Mouse (Mus musculus) embryonic facial prominence, embryonic 13.5 days (tissue): ENCODE data around the gene Dip2c. TPM values are rescaled to one million over a fixed set of nuclear protein-coding genes. Genes with fewer than 3 reads are reported as not detected.
A peak's percentile ranks its signal among the peaks of the same experiment; 100 is the strongest.

Source experiments
- ATAC-seq: fragments of 200-750 bp; cut with Nextera tagmentation; 2 replicates; pipeline ENCODE4 v1.8.0; 2017; ENCODE audit warnings: low read depth; ENCODE audit not compliant: insufficient number of reproducible peaks, insufficient read depth, low FRiP score, low TSS enrichment
- H3K27ac ChIP-seq: fragments of 300-500 bp; sonication (generic); 2 replicates; pipeline ENCODE4 v1.5.1; 2015; ENCODE audit warnings: moderate library complexity, mild to moderate bottlenecking, inconsistent platforms
- H3K27me3 ChIP-seq: fragments of 300-500 bp; sonication (generic); 2 replicates; pipeline ENCODE4 v1.6.1; 2015; ENCODE audit warnings: mild to moderate bottlenecking, inconsistent platforms
- H3K36me3 ChIP-seq: fragments of 300-500 bp; sonication (generic); 2 replicates; pipeline ENCODE4 v1.6.1; 2015; ENCODE audit warnings: mild to moderate bottlenecking, inconsistent platforms
- H3K4me1 ChIP-seq: fragments of 300-500 bp; sonication (generic); 2 replicates; pipeline ENCODE4 v1.6.1; 2015; ENCODE audit warnings: inconsistent platforms
- H3K4me2 ChIP-seq: fragments of 300-500 bp; sonication (generic); 2 replicates; pipeline ENCODE4 v1.6.1; 2015; ENCODE audit warnings: moderate library complexity, mild to moderate bottlenecking, inconsistent platforms
- H3K4me3 ChIP-seq: fragments of 300-500 bp; sonication (generic); 2 replicates; pipeline ENCODE4 v1.5.1; 2015; ENCODE audit warnings: mild to moderate bottlenecking, inconsistent platforms
- H3K9ac ChIP-seq: fragments of 300-500 bp; sonication (generic); 2 replicates; pipeline ENCODE4 v1.6.1; 2015; ENCODE audit warnings: mild to moderate bottlenecking, inconsistent platforms
- H3K9me3 ChIP-seq: fragments of 300-500 bp; sonication (generic); 2 replicates; pipeline ENCODE4 v1.6.1; 2016; ENCODE audit warnings: inconsistent platforms
- WGBS: fragments of 180-500 bp; shearing (Covaris S2); methylation state at CpG from one replicate; pipeline ENCODE4 v1.1.7; 2015; ENCODE audit warnings: mixed read lengths; 5-methylcytosine and 5-hydroxymethylcytosine counted together
- polyA plus RNA-seq: library from polyadenylated mRNA; unstranded; fragments of >200 nt; fragmentation: Nextera tagmentation; extraction: Ambion mirVana; gene quantifications from 2 replicates; pipeline ENCODE4 v1.2.1, GENCODE M21; 2015

Gene Dip2c
- polyA plus RNA-seq, 1 experiment from 2014 or later: 5.6 TPM

DNA sequence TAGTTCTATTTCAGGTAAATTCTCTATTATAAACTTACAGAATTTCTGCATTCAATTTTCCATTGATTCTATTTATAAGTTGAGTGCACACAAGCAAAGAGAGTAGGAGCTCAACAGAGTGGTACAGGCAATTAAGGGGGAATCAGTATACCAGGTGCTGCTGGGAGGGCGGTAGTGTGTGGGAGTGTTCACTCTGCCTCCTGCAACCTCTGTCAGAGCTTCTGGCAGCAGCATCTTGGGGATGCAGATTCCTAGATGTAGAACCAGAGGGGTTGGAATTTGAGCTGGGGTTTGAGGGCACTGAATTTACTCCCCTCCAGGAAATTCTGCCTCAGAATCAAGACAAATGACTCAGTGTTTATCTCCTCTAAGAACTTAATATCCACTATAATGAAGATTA is 179.7 kb downstream of the Dip2c start:
- Histone ChIP-seq H3K4me3 (no peak overlapping the region), H3K27ac (no peak overlapping the region), H3K9ac (no peak overlapping the region), H3K27me3 (no peaks in the 10 kb centered on the region), H3K9me3 (no peaks in the 10 kb centered on the region), H3K4me2 (no peak overlapping the region), H3K36me3 (no peaks in the 10 kb centered on the region), H3K4me1 (peaks cover 6% of the 10 kb centered on the region; the same call in 1 of the 2 replicates)
- 67% methylated on average over 1 of the region's 1 CpGs for WGBS
- ATAC-seq: no peak

- H3K4me1 ChIP-seq: 0 out of 2 replicates have a peak, but pooled peaks cover 2% of the 10 kb centered on the region
- H3K9me3 ChIP-seq: no peaks in the 10 kb centered on the region
- no peak overlapping the region for H3K4me3 ChIP-seq
- WGBS: 81% methylated on average over 8 of the region's 8 CpGs
- H3K9ac ChIP-seq: no peak overlapping the region
- no peak for ATAC-seq
- H3K4me2 ChIP-seq: no peak overlapping the region
- H3K27me3 ChIP-seq: no peaks in the 10 kb centered on the region
- no peak overlapping the region for H3K27ac ChIP-seq
- H3K36me3 ChIP-seq: no peaks in the 10 kb centered on the region
These were observed 181.3 kb downstream of the Dip2c start for GRCm38 (mm10) chr13:9457420-9458308.

DNA sequence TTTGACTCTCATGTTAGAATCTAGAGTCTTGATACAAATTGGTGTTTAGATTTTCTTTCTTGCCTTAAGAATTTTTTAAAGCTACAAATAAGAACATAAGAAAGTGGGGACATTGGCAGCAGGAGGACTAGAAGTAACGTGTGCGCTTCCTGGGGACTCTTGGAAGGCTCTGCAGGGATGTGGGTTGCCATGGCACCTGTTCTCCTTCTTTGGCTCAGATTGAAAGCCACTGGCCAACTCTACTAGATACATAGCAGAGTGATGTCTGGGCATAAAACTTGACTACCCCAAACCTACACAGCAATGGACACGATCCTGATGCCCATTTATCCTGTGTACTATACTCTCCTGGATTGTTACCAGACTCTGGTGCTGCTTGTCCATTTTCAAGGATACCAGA is 188.1 kb downstream of the Dip2c start:
- no peak overlapping the region for H3K27ac ChIP-seq
- no peaks in the 10 kb centered on the region for H3K9me3 ChIP-seq
- no peak overlapping the region for H3K4me3 ChIP-seq
- H3K4me2 ChIP-seq: no peak overlapping the region
- no peak for ATAC-seq
- no peaks in the 10 kb centered on the region for H3K27me3 ChIP-seq
- WGBS: 91% methylated on average over 3 of the region's 3 CpGs
- no peaks in the 10 kb centered on the region for H3K36me3 ChIP-seq
- no peak overlapping the region for H3K9ac ChIP-seq
- no peaks in the 10 kb centered on the region for H3K4me1 ChIP-seq

- 30% methylated on average over 1 of the region's 1 CpGs for WGBS
- Histone ChIP-seq H3K9ac (no peak overlapping the region), H3K27me3 (no peaks in the 10 kb centered on the region), H3K4me2 (no peak overlapping the region), H3K9me3 (no peaks in the 10 kb centered on the region), H3K4me3 (no peak overlapping the region), H3K27ac (no peak overlapping the region), H3K36me3 (no peaks in the 10 kb centered on the region), H3K4me1 (no peaks in the 10 kb centered on the region)
- ATAC-seq: no peak
These were observed 190.9 kb downstream of the Dip2c start for GRCm38 (mm10) chr13:9467216-9467615.

DNA sequence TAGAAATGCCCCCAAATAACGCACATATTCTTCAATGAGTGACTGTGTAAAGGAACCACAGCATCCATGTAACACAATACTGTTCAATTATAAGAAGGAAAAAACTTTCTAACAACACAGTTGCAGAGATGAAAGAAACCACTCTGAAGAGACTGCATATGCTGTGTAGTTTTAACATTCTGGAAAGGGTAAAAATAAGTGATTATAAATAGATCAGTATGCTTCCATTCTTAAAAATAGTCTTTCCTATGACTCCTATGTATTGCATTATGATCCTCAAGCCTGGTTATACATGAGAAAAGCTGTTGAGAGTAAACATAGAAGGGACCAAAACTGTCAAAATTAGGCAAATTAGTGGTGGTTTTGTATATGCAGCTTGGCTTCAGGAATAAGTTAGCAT is 197.1 kb downstream of the Dip2c start:
- Histone ChIP-seq H3K4me3 (no peak overlapping the region), H3K4me1 (0 out of 2 replicates have a peak, but pooled peaks cover 4% of the 10 kb centered on the region), H3K4me2 (no peak overlapping the region), H3K9me3 (peaks cover 3% of the 10 kb centered on the region; the same call in 1 of the 2 replicates), H3K27me3 (no peaks in the 10 kb centered on the region), H3K9ac (no peak overlapping the region), H3K27ac (no peak overlapping the region; the same call in 1 of the 2 replicates), H3K36me3 (no peaks in the 10 kb centered on the region)
- no peak for ATAC-seq
- 59% methylated on average over 1 of the region's 1 CpGs for WGBS

GRCm38 (mm10) chr13:9481722-9482121 is 205.4 kb downstream of the Dip2c start:
- no peaks in the 10 kb centered on the region for H3K36me3 ChIP-seq
- no peak overlapping the region for H3K4me2 ChIP-seq
- no peak overlapping the region for H3K9ac ChIP-seq
- no peak for ATAC-seq
- H3K27me3 ChIP-seq: no peaks in the 10 kb centered on the region
- no peaks in the 10 kb centered on the region for H3K9me3 ChIP-seq
- no peak overlapping the region for H3K27ac ChIP-seq
- no peaks in the 10 kb centered on the region for H3K4me1 ChIP-seq
- 82% methylated on average over 1 of the region's 1 CpGs for WGBS
- no peak overlapping the region for H3K4me3 ChIP-seq

- Histone ChIP-seq H3K9me3 (no peaks in the 10 kb centered on the region), H3K4me2 (no peak overlapping the region), H3K4me3 (no peak overlapping the region), H3K4me1 (peaks cover 8% of the 10 kb centered on the region), H3K27ac (no peak overlapping the region), H3K9ac (no peak overlapping the region), H3K27me3 (no peaks in the 10 kb centered on the region), H3K36me3 (no peaks in the 10 kb centered on the region)
- WGBS: 85% methylated on average over 3 of the region's 3 CpGs
- no peak for ATAC-seq
These were observed 213.4 kb downstream of the Dip2c start for GRCm38 (mm10) chr13:9489696-9490095.

DNA sequence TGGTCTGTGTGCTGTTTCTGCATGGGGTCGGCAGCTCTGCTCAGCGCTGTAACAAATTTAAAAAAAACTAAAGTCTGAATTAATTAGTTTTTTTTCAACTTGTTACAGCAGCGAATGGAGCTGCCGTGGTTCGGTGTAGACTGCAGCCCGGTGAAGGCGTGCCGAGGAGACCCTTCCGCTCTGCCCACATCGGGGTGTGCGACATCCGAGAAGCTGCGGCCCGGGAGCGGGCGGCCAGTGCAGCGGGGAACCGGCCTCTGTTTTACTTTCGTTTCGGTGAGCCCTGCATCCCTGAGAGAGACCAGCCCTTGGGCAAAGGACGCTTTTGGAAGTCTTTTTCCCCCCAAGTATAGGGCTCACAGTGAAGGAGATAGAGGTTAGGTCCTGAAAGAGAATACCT is 218.4 kb downstream of the Dip2c start:
- H3K4me1 ChIP-seq: peaks cover 8% of the 10 kb centered on the region
- H3K36me3 ChIP-seq: no peaks in the 10 kb centered on the region
- H3K9me3 ChIP-seq: no peaks in the 10 kb centered on the region
- ATAC-seq: no peak
- H3K9ac ChIP-seq: no peak overlapping the region
- H3K4me3 ChIP-seq: peak overlapping the region; percentile 27
- H3K4me2 ChIP-seq: peak overlapping the region; percentile 46
- H3K27ac ChIP-seq: no peak overlapping the region
- H3K27me3 ChIP-seq: no peaks in the 10 kb centered on the region
- 58% methylated on average over 21 of the region's 21 CpGs for WGBS

- Histone ChIP-seq H3K27me3 (no peaks in the 10 kb centered on the region), H3K4me1 (no peaks in the 10 kb centered on the region), H3K9ac (no peak overlapping the region), H3K27ac (no peak overlapping the region), H3K36me3 (0 out of 2 replicates have a peak, but pooled peaks cover 2% of the 10 kb centered on the region), H3K9me3 (no peaks in the 10 kb centered on the region), H3K4me3 (no peak overlapping the region), H3K4me2 (no peak overlapping the region)
- ATAC-seq: no peak
- 70% methylated on average over 6 of the region's 6 CpGs for WGBS
These were observed 228.0 kb downstream of the Dip2c start for GRCm38 (mm10) chr13:9504118-9504856.

- ATAC-seq: no peak
- no peak overlapping the region for H3K9ac ChIP-seq
- H3K36me3 ChIP-seq: peaks cover 5% of the 10 kb centered on the region
- no peak overlapping the region for H3K4me2 ChIP-seq
- no peak overlapping the region for H3K4me3 ChIP-seq
- no peak overlapping the region for H3K27ac ChIP-seq
- H3K27me3 ChIP-seq: no peaks in the 10 kb centered on the region
- H3K9me3 ChIP-seq: no peaks in the 10 kb centered on the region; the same call in 1 of the 2 replicates
- no peaks in the 10 kb centered on the region for H3K4me1 ChIP-seq
These were observed 262.2 kb downstream of the Dip2c start for GRCm38 (mm10) chr13:9538556-9538955.

GRCm38 (mm10) chr13:9547698-9548344 is 271.5 kb downstream of the Dip2c start:
- Histone ChIP-seq H3K4me1 (peaks cover 5% of the 10 kb centered on the region; the same call in 1 of the 2 replicates), H3K27ac (no peak overlapping the region), H3K36me3 (peaks cover 8% of the 10 kb centered on the region), H3K4me3 (no peak overlapping the region), H3K9me3 (no peaks in the 10 kb centered on the region), H3K4me2 (no peak overlapping the region), H3K27me3 (no peaks in the 10 kb centered on the region), H3K9ac (no peak overlapping the region)
- no peak for ATAC-seq
- WGBS: 15% methylated on average over 9 of the region's 9 CpGs
